Mouse (Mus musculus) stomach, postnatal 0 days (tissue): ENCODE measurements around the gene Rit1.

Experiments
- CTCF ChIP-seq: IDR thresholded peaks from 2 replicates; pipeline ENCODE4 v1.5.1; 2016; ENCODE audit warnings: antibody characterized with exemption, low read depth, mild to moderate bottlenecking, moderate library complexity
- EP300 ChIP-seq: optimal IDR thresholded peaks from 2 replicates; pipeline ENCODE3; 2016; ENCODE audit warnings: antibody characterized with exemption

DNA sequence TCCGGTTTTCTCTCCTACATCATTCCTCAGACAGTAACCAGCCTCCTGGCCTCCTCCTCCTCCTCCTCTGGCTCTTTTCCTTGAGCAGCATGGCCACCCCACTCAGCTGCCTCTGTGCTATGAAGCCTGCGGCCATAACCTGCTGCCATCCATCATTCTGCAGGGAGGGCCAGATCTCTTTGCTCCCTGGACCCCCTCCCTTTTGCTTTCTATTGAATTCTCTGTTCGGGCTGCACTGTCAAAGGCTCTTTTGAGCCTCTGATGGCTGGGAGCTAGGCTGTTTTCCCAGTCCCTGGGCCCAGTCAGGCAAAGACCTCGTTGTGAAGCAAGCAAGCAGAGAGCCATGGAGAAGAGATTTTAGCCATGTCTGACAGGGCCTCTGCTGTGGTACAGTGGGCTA, 39.6 kb downstream of the Rit1 start:
- no peak for TF ChIP-seq EP300
- TF ChIP-seq CTCF = no peak
